Mouse (Mus musculus): ENCODE results near the gene Il4ra. TPM values are rescaled to one million over a fixed set of nuclear protein-coding genes. Genes with fewer than 3 reads are reported as not detected.

Gene Il4ra
- polyA plus RNA-seq (2015; fragmentation: Nextera tagmentation; extraction: Ambion mirVana): 15.3 and 16.5 TPM in 2 replicates

- H3K36me3 ChIP-seq: no peaks in the 10 kb centered on the region
- H3K4me3 ChIP-seq: peak within 1 kb of the TSS; percentile 65
- ATAC-seq (ENCODE audit: borderline replicate concordance, extremely low read depth, low FRiP score, low TSS enrichment): peak; percentile 92
- peaks cover 49% of the 10 kb centered on the region for H3K4me1 ChIP-seq
- H3K27ac ChIP-seq: peak within 1 kb of the TSS; percentile 79
- H3K9ac ChIP-seq: peak within 1 kb of the TSS; percentile 70
- no peaks in the 10 kb centered on the region for H3K9me3 ChIP-seq
- no peaks in the 10 kb centered on the region for H3K27me3 ChIP-seq
- peak within 1 kb of the TSS; percentile 89 for H3K4me2 ChIP-seq
- 2% methylated on average over 52 of the region's 52 CpGs for WGBS
These were observed at the start of gene Il4ra for GRCm38 (mm10) chr7:125551766-125552709. Il4ra (plus strand) TSS chr7:125552120.

DNA sequence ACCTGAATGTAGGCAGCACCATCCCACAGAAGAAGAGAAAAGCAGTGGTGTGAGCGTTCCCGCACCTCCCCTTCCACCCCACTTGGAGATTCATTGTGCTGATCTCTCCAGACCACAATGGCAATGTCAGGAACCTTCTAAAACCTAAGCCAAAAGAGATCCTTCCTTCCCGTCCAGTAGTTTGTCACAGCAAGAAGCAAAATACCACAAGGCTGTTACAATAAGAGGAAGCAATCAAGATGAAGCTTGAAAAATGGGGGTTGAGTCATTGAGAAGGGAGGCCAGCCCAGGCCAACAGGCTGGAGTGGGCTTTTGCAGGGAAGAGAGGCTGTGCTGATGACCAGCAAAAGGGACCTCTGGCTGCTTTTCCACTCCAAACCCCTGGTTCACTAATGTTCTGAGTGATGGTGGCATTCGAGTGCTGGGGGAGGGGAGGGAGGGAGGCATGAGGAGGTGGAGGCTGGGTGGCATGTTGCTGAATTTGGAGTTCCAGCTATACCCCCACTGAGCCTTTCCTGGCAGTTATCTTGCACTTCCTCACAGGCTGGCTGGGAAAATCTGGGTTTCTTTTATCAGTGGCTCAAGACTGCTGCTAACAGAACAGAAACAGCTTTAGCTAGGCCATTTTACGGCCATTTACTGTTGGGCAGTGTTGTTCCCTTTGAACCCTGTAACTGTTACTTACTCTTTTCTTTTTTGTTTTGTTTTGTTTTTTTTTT lies 48.4 kb upstream of the Il4ra start:
- H3K27ac ChIP-seq: 0 out of 2 replicates have a peak overlapping the region, but pooled peaks have one; percentile 24
- WGBS: 69% methylated on average over 5 of the region's 5 CpGs

GRCm38 (mm10) chr7:125504618-125505017 lies 47.3 kb upstream of the Il4ra start:
- no peaks in the 10 kb centered on the region for H3K36me3 ChIP-seq

More for the DNA sequence above, 48.4 kb upstream of the Il4ra start:
- peaks cover 4% of the 10 kb centered on the region; the same call in 1 of the 2 replicates for H3K4me1 ChIP-seq
- no peaks in the 10 kb centered on the region for H3K9me3 ChIP-seq
- ATAC-seq (ENCODE audit: borderline replicate concordance, extremely low read depth, low FRiP score, low TSS enrichment): no peak
- H3K36me3 ChIP-seq: no peaks in the 10 kb centered on the region
- no peaks in the 10 kb centered on the region for H3K27me3 ChIP-seq
- no peak overlapping the region for H3K4me2 ChIP-seq
- no peak overlapping the region for H3K9ac ChIP-seq
- no peak overlapping the region for H3K4me3 ChIP-seq

DNA sequence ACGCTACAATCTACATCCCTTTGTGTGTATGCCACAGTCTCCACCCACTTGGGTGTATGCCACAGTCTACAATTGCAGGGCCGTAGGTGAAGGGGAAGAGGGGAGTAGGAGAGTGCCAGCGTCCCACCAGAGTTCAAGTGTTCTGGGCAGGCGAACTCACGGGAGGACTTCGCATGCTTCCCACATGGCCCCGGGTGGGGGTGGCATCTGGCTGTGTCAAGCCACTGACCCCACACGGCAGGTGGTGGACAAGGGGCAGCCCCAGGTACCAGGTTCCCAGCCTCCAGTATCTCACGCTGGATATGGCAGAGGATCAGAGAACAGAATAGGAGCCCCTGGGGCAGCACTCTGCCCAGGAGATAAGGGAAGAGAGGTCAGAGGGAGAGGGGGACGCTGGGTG lies 46.4 kb upstream of the Il4ra start:
- no peak overlapping the region for H3K4me2 ChIP-seq
- 0 out of 2 replicates have a peak, but pooled peaks have one; percentile 27 for ATAC-seq (ENCODE audit: borderline replicate concordance, extremely low read depth, low FRiP score, low TSS enrichment)
- 70% methylated on average over 10 of the region's 10 CpGs for WGBS
- H3K9me3 ChIP-seq: no peaks in the 10 kb centered on the region
- H3K27ac ChIP-seq: no peak overlapping the region
- H3K9ac ChIP-seq: no peak overlapping the region
- H3K4me1 ChIP-seq: no peaks in the 10 kb centered on the region
- H3K36me3 ChIP-seq: no peaks in the 10 kb centered on the region
- H3K27me3 ChIP-seq: no peaks in the 10 kb centered on the region
- no peak overlapping the region for H3K4me3 ChIP-seq

More at GRCm38 (mm10) chr7:125504618-125505017, 47.3 kb upstream of the Il4ra start:
- Histone ChIP-seq H3K9me3 (no peaks in the 10 kb centered on the region), H3K27ac (no peak overlapping the region), H3K27me3 (no peaks in the 10 kb centered on the region), H3K9ac (no peak overlapping the region), H3K4me1 (peaks cover 4% of the 10 kb centered on the region; the same call in 1 of the 2 replicates), H3K4me3 (no peak overlapping the region), H3K4me2 (no peak overlapping the region)
- ATAC-seq (ENCODE audit: borderline replicate concordance, extremely low read depth, low FRiP score, low TSS enrichment): no peak
- WGBS: 91% methylated on average over 5 of the region's 5 CpGs

DNA sequence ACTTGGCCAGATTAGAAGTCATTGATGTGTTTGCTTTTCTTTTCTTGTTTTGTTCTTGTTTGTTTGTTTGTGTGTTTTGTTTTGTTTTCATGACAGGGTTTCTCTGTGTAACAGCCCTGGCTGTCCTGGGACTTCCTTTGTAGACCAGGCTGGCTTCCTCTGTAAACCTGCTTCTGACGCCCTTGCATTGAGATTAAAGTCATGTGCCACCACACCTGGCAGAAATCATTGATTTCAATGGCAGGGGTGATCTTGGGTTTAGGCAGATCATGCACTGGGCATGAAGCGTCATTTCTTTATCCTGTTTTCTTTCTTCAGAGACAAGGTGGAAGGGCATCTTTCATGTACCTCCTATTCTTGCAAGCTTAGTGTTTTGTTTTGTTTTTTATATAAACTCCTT lies 44.6 kb upstream of the Il4ra start:
- no peak overlapping the region for H3K4me3 ChIP-seq
- ATAC-seq (ENCODE audit: borderline replicate concordance, extremely low read depth, low FRiP score, low TSS enrichment): no peak
- no peaks in the 10 kb centered on the region for H3K27me3 ChIP-seq
- no peaks in the 10 kb centered on the region for H3K36me3 ChIP-seq
- H3K27ac ChIP-seq: no peak overlapping the region
- no peak overlapping the region for H3K4me2 ChIP-seq
- no peaks in the 10 kb centered on the region for H3K4me1 ChIP-seq
- H3K9me3 ChIP-seq: no peaks in the 10 kb centered on the region
- H3K9ac ChIP-seq: no peak overlapping the region
- WGBS: 87% methylated on average over 2 of the region's 2 CpGs

DNA sequence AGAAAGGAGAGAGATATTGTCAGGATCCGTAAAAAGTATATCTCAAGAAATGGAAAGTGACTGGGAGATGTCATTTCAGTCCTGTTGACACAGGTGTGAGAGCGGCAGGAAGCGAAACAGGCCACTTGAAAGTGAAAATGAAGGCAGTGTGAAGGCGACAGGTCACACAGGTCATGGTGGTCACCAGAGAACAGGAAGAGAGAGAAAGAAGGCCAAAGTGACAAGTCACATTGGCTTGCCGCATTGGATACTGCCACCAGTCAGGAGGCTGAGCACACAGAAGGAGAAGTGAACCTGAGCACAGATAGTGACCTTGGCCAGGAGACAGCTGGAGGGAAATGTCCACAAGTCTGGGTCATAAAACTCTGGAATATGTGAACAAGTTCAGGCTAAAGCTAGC lies 40.5 kb upstream of the Il4ra start:
- Histone ChIP-seq H3K4me3 (no peak overlapping the region), H3K4me2 (no peak overlapping the region), H3K9ac (no peak overlapping the region), H3K4me1 (no peaks in the 10 kb centered on the region), H3K27ac (no peak overlapping the region), H3K36me3 (no peaks in the 10 kb centered on the region), H3K9me3 (no peaks in the 10 kb centered on the region), H3K27me3 (no peaks in the 10 kb centered on the region)
- no peak for ATAC-seq (ENCODE audit: borderline replicate concordance, extremely low read depth, low FRiP score, low TSS enrichment)
- WGBS: 61% methylated on average over 5 of the region's 5 CpGs

DNA sequence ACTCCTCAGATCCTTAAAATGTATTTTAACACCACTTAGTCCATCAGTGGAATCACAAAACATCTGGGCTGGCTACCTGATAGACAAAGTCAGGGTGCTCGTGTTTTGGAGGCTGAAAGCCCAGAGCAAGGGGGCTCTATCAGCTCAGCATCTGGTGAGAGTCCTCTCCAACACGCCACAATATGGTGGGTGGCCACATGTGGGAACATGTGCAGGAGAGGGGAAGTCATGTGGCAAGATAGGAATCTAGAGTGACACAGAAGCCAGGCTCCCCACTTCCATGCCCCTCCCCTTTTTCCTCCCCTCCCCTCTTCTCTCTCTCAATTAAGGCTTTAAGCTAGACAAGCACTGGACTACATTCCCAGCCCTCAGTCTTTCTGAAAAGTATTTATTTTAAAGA lies 40.1 kb upstream of the Il4ra start:
- 42% methylated on average over 2 of the region's 2 CpGs for WGBS
- 0 out of 2 replicates have a peak, but pooled peaks have one; percentile 14 for ATAC-seq (ENCODE audit: borderline replicate concordance, extremely low read depth, low FRiP score, low TSS enrichment)

GRCm38 (mm10) chr7:125515081-125515853 lies 36.7 kb upstream of the Il4ra start:
- H3K36me3 ChIP-seq: no peaks in the 10 kb centered on the region
- no peak overlapping the region for H3K9ac ChIP-seq
- 53% methylated on average over 5 of the region's 5 CpGs for WGBS
- no peak overlapping the region for H3K4me2 ChIP-seq
- H3K27me3 ChIP-seq: no peaks in the 10 kb centered on the region
- no peaks in the 10 kb centered on the region for H3K9me3 ChIP-seq
- no peak for ATAC-seq (ENCODE audit: borderline replicate concordance, extremely low read depth, low FRiP score, low TSS enrichment)
- no peak overlapping the region for H3K4me3 ChIP-seq
- no peaks in the 10 kb centered on the region for H3K4me1 ChIP-seq
- no peak overlapping the region for H3K27ac ChIP-seq

More for the DNA sequence above, 40.1 kb upstream of the Il4ra start:
- H3K27me3 ChIP-seq: no peaks in the 10 kb centered on the region
- no peak overlapping the region for H3K27ac ChIP-seq
- H3K4me3 ChIP-seq: no peak overlapping the region
- no peak overlapping the region for H3K4me2 ChIP-seq
- no peaks in the 10 kb centered on the region for H3K36me3 ChIP-seq
- no peak overlapping the region for H3K9ac ChIP-seq
- H3K4me1 ChIP-seq: no peaks in the 10 kb centered on the region
- no peaks in the 10 kb centered on the region for H3K9me3 ChIP-seq

GRCm38 (mm10) chr7:125516723-125517122 lies 35.2 kb upstream of the Il4ra start:
- Histone ChIP-seq H3K36me3 (no peaks in the 10 kb centered on the region), H3K9me3 (no peaks in the 10 kb centered on the region), H3K4me2 (no peak overlapping the region), H3K9ac (no peak overlapping the region), H3K27me3 (no peaks in the 10 kb centered on the region), H3K4me3 (no peak overlapping the region), H3K4me1 (no peaks in the 10 kb centered on the region), H3K27ac (no peak overlapping the region)
- WGBS: 80% methylated on average over 8 of the region's 8 CpGs
- ATAC-seq (ENCODE audit: borderline replicate concordance, extremely low read depth, low FRiP score, low TSS enrichment): no peak

DNA sequence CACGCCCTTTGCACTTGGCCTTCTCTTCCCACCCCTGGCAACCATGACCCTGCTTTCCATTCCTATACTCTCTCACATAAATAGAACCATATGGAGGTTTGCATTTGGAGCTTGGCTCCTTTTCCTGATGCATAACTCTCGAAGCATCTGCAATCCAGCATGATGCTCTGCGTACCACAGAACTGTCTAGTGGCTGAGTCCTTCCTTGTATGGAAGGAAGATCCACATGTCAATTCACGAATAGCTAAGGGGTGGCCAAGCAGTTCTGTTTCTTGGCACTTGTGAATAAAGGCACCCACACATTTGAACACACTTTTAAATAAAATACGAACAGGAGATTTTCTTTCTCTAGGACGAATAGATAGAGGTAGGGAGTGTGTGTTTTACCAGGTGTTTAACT lies 34.5 kb upstream of the Il4ra start:
- Histone ChIP-seq H3K27me3 (no peaks in the 10 kb centered on the region), H3K9me3 (no peaks in the 10 kb centered on the region), H3K4me1 (no peaks in the 10 kb centered on the region), H3K27ac (no peak overlapping the region), H3K4me2 (no peak overlapping the region), H3K4me3 (no peak overlapping the region), H3K36me3 (no peaks in the 10 kb centered on the region), H3K9ac (no peak overlapping the region)
- WGBS: 82% methylated on average over 6 of the region's 6 CpGs
- no peak for ATAC-seq (ENCODE audit: borderline replicate concordance, extremely low read depth, low FRiP score, low TSS enrichment)

GRCm38 (mm10) chr7:125519715-125520114 lies 32.2 kb upstream of the Il4ra start:
- 60% methylated on average over 3 of the region's 3 CpGs for WGBS

More at GRCm38 (mm10) chr7:125519715-125520114, 32.2 kb upstream of the Il4ra start:
- no peaks in the 10 kb centered on the region for H3K9me3 ChIP-seq
- no peak overlapping the region for H3K4me3 ChIP-seq
- no peaks in the 10 kb centered on the region for H3K36me3 ChIP-seq
- H3K27ac ChIP-seq: no peak overlapping the region
- no peak for ATAC-seq (ENCODE audit: borderline replicate concordance, extremely low read depth, low FRiP score, low TSS enrichment)
- no peak overlapping the region for H3K4me2 ChIP-seq
- H3K4me1 ChIP-seq: no peaks in the 10 kb centered on the region
- H3K27me3 ChIP-seq: no peaks in the 10 kb centered on the region
- no peak overlapping the region for H3K9ac ChIP-seq
